Mouse (Mus musculus): ENCODE measurements around the gene Sav1. TPM values are rescaled to one million over a fixed set of nuclear protein-coding genes. Genes with fewer than 3 reads are reported as not detected.

Sav1 gene
- polyA plus RNA-seq, 1 experiment from 2014 or later: 8.2 TPM

DNA sequence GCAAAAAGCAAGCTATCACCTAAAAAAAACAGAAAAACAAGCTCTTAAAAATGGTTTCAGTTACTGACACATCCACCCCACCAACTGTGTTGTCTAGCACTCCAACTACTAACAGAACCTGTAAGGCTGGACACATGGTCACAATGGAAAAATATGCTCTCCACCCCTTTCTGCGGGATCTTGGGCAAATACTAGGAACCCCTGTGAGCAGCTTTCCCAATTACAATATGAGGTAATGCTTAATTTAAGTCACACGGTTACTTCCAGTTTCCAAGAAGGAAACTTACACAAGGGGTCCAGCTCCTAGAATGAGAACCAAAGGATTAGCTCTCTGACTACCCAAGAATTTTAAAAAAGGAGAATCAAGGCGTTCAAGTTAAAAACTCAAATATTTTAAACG lies 1.3 kb downstream of the Sav1 start:
- no peak overlapping the region for H3K27ac ChIP-seq
- peaks cover 43% of the 10 kb centered on the region for H3K4me1 ChIP-seq
- H3K36me3 ChIP-seq: peaks cover 40% of the 10 kb centered on the region
- WGBS (ENCODE audit: insufficient replicate concordance): 40% methylated on average over 4 of the region's 4 CpGs
- H3K9me3 ChIP-seq (replicated peaks): no peaks in the 10 kb centered on the region
- ATAC-seq: no peak
- H3K4me2 ChIP-seq: peak overlapping the region; percentile 84
- H3K4me3 ChIP-seq: peak overlapping the region; percentile 93
- H3K27me3 ChIP-seq (replicated peaks): no peaks in the 10 kb centered on the region
- H3K9ac ChIP-seq: peak overlapping the region; percentile 93

DNA sequence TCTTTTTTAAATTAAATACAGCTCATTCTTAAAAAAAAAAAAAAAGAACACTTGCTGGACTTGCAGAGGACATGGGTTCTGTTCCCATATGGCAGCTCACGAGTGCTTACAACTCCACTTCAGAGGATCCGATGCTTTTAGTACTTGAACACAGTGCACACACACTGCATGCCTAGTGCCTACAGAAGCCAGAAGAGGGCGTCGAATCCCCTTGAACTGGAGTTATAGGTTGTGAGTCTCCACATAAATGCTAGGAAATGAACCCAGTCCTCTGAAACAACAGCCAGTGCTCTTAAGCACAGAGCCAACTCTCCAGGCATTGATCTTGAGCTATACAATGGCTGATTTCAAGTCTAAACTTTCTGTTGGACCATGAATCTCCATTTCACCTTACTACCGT lies 3.9 kb downstream of the Sav1 start:
- Histone ChIP-seq H3K27me3 (replicated peaks) (no peaks in the 10 kb centered on the region), H3K36me3 (peaks cover 59% of the 10 kb centered on the region), H3K4me1 (peaks cover 59% of the 10 kb centered on the region), H3K4me2 (no peak overlapping the region), H3K27ac (no peak overlapping the region), H3K9ac (no peak overlapping the region), H3K9me3 (replicated peaks) (no peaks in the 10 kb centered on the region), H3K4me3 (no peak overlapping the region)
- no peak for ATAC-seq
- WGBS (ENCODE audit: insufficient replicate concordance): 80% methylated on average over 5 of the region's 5 CpGs

DNA sequence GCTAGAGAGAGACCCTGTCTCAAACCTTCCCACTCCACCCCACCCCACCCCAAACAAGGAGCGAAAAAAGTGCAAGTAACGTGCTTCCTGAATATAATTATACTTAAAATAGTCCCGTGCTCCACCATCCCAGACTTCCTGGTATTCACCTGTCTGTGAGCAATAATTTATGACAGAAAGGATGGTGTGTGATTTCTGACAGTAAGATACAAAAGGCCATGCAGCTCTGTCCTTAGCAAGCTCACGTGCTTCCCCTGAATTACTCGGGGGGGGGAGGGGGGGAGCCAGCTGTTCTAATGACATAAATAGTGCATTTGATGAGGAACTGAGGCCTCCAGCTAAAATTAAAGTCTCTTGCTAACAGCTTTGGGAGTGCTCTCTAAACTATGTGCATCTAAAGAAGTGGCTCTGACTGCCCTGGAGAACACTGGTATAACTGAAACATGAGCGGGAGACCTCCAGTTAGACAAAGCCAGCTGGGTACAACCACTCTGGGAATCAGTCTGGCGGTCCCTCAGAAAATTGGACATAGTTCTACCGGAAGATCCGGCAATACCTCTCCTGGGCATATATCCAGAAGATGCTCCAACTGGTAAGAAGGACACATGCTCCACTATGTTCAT lies 9.3 kb downstream of the Sav1 start:
- Histone ChIP-seq H3K36me3 (peaks cover 79% of the 10 kb centered on the region), H3K27ac (peak overlapping the region; percentile 42; the same call in 1 of the 2 replicates), H3K4me2 (no peak overlapping the region), H3K27me3 (replicated peaks) (no peaks in the 10 kb centered on the region), H3K9me3 (replicated peaks) (no peaks in the 10 kb centered on the region), H3K4me1 (peaks cover 40% of the 10 kb centered on the region), H3K4me3 (no peak overlapping the region), H3K9ac (no peak overlapping the region)
- ATAC-seq: no peak
- 70% methylated on average over 9 of the region's 9 CpGs for WGBS (ENCODE audit: insufficient replicate concordance)

DNA sequence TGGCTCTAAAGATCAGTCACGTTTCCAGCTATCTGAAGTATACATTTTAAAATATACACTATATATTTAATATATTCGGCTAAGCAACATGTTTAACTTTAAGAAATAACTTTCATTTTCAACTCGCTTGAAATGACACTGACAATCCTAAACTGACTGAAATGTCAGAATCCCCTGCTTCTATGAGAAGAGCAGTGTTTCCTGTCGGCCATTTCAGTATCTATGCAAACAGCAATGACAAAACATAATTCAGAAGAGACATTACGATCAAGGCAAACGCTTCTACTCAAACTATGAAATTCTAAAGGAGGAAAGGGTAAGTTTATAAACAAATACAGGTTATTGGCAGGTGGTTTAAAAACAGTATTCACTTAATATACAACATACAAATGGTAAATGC lies 10.1 kb downstream of the Sav1 start:
- Histone ChIP-seq H3K27me3 (replicated peaks) (no peaks in the 10 kb centered on the region), H3K9ac (no peak overlapping the region), H3K4me3 (no peak overlapping the region), H3K4me2 (no peak overlapping the region), H3K4me1 (peaks cover 32% of the 10 kb centered on the region), H3K9me3 (replicated peaks) (no peaks in the 10 kb centered on the region), H3K36me3 (peaks cover 79% of the 10 kb centered on the region), H3K27ac (no peak overlapping the region)
- ATAC-seq: no peak
- 77% methylated on average over 6 of the region's 6 CpGs for WGBS (ENCODE audit: insufficient replicate concordance)

DNA sequence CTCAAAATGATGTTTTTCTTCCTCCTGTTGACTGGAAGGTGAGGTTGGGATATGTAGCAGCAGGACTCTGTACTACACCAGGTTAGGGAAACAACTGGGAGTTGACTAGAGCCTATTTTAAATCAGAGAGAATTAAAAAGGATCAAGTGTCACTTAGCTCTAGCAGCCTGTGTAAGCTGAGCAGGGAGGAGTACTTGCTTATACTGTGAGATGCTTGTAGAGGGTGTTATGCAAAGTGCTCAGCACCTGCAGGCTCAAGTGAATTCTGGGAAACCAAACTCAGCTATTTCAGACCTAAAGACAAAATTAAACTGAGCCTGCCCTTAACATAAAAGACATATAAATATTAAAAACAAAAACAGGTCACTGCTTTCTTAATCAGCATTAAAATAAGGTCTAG lies 13.1 kb downstream of the Sav1 start:
- no peak overlapping the region for H3K4me3 ChIP-seq
- no peaks in the 10 kb centered on the region for H3K27me3 ChIP-seq (replicated peaks)
- H3K9ac ChIP-seq: no peak overlapping the region
- H3K36me3 ChIP-seq: peaks cover 83% of the 10 kb centered on the region
- H3K27ac ChIP-seq: no peak overlapping the region
- ATAC-seq: no peak
- H3K4me1 ChIP-seq: peaks cover 11% of the 10 kb centered on the region; the same call in 1 of the 2 replicates
- no peak overlapping the region for H3K4me2 ChIP-seq
- no peaks in the 10 kb centered on the region for H3K9me3 ChIP-seq (replicated peaks)

DNA sequence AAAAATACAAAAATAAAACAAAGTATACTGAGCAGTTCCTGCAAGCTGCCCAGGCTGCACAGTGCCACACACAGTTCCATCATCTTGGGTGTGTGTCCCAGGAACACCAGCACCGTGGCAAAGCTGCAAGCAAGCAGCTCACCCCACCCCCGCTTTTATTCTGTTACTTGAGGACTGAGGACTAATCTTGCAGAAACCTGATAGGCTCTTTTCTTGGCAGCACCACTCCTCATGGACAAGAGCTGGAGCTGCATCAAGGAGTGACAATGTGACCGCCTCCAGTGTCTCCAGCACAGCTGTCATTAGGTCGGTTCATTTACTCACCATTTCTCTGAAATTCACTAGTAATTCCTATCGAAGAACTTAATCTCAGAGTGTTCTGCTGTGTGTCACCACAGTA lies 18.6 kb downstream of the Sav1 start:
- 73% methylated on average over 5 of the region's 5 CpGs for WGBS (ENCODE audit: insufficient replicate concordance)
- Histone ChIP-seq H3K27me3 (replicated peaks) (no peaks in the 10 kb centered on the region), H3K27ac (no peak overlapping the region), H3K4me3 (no peak overlapping the region), H3K4me2 (no peak overlapping the region), H3K9me3 (replicated peaks) (no peaks in the 10 kb centered on the region), H3K36me3 (peaks cover 93% of the 10 kb centered on the region), H3K4me1 (peaks cover 16% of the 10 kb centered on the region), H3K9ac (no peak overlapping the region)
- no peak for ATAC-seq

DNA sequence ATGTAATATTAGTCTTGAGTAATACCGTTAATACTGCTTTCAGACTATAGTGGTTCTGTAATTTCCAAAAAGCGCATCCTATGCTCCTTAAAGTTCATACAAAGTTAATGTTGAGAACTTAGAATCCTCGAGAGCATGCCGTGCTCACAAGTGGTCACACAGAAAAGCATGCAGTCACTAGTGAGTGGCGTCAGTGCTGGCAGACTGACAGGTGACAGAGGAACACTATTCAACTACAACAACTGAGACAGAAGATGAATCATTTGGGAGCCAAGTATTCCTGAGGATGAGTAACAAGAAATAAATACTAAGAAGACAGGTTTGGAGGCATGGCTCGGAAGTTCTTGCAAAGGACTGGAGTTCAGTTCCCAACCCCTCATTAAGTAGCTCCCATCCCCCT lies 19.7 kb downstream of the Sav1 start:
- 88% methylated on average over 6 of the region's 6 CpGs for WGBS (ENCODE audit: insufficient replicate concordance)
- peaks cover 92% of the 10 kb centered on the region for H3K36me3 ChIP-seq
- H3K4me2 ChIP-seq: no peak overlapping the region
- H3K4me3 ChIP-seq: no peak overlapping the region
- H3K9ac ChIP-seq: no peak overlapping the region
- no peak overlapping the region for H3K27ac ChIP-seq
- ATAC-seq: no peak
- H3K9me3 ChIP-seq (replicated peaks): no peaks in the 10 kb centered on the region
- peaks cover 16% of the 10 kb centered on the region for H3K4me1 ChIP-seq
- H3K27me3 ChIP-seq (replicated peaks): no peaks in the 10 kb centered on the region

DNA sequence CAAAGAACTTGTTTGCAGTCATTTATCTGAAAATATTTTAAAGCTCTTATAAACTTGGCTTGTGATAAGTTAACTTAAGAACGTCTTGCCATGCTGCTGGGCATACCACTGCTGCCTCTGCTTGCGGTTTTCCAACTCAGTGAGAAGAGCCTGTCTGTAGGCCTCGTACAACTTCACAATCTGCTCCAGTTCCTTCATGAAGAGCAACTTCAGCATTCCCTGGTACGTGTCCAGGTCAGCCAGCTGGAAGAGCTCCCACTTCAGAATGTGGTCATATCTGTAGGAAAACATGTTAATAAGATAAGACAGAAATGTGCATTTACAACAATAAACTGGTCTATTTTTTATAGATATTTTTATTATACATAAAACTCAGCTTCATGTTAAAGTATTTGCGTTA lies 20.7 kb downstream of the Sav1 start:
- no peak overlapping the region for H3K4me3 ChIP-seq
- peaks cover 16% of the 10 kb centered on the region for H3K4me1 ChIP-seq
- no peak for ATAC-seq
- no peaks in the 10 kb centered on the region for H3K27me3 ChIP-seq (replicated peaks)
- peaks cover 92% of the 10 kb centered on the region for H3K36me3 ChIP-seq
- H3K9ac ChIP-seq: no peak overlapping the region
- H3K9me3 ChIP-seq (replicated peaks): no peaks in the 10 kb centered on the region
- no peak overlapping the region for H3K4me2 ChIP-seq
- 64% methylated on average over 5 of the region's 5 CpGs for WGBS (ENCODE audit: insufficient replicate concordance)
- H3K27ac ChIP-seq: peak overlapping the region; percentile 69

DNA sequence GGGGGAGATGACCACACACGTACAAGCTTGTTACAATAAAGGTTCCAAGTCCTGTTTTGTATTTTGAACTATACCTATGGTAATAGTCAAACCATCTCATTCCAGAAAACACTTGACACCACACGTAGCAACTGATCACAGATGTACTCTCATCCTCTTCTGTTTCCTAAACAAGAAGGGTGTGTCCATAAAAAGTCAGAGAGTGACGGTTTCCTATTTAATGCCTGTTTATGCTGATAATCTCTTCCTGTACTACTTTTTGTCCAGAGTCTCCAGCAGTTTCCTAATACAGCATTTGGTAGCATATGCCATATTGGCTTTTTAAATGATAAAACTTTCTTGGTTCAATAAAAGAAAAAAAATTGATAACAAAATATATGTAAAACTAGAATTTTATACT lies 21.2 kb downstream of the Sav1 start:
- ATAC-seq: peak; percentile 62
- H3K27ac ChIP-seq: no peak overlapping the region
- H3K36me3 ChIP-seq: peaks cover 92% of the 10 kb centered on the region
- H3K4me3 ChIP-seq: no peak overlapping the region
- H3K4me2 ChIP-seq: no peak overlapping the region
- WGBS (ENCODE audit: insufficient replicate concordance): 48% methylated on average over 3 of the region's 3 CpGs
- no peaks in the 10 kb centered on the region for H3K9me3 ChIP-seq (replicated peaks)
- no peak overlapping the region for H3K9ac ChIP-seq
- H3K27me3 ChIP-seq (replicated peaks): no peaks in the 10 kb centered on the region
- peaks cover 16% of the 10 kb centered on the region for H3K4me1 ChIP-seq

DNA sequence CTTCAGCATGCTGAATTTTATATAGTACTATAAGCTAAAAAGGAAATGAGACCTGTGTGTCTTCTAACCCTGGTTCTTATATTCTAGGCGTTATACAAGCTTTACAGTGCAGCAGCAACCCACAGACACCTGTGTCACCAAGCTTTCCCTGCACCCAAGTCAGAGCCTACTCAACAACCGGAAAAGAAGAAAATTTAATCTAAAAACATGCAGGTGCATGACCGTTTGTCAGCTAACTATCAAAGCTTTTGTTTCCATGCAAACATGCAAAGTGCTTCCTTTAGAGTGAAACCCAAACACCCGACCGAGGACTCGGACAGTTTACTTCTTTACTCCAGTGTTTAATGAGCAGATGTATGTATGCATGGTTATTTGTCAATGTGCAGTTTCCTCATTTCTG lies 23.7 kb downstream of the Sav1 start:
- H3K36me3 ChIP-seq: peaks cover 80% of the 10 kb centered on the region
- no peak overlapping the region for H3K4me3 ChIP-seq
- no peaks in the 10 kb centered on the region for H3K27me3 ChIP-seq (replicated peaks)
- H3K9me3 ChIP-seq (replicated peaks): no peaks in the 10 kb centered on the region
- H3K4me1 ChIP-seq: peaks cover 16% of the 10 kb centered on the region
- H3K9ac ChIP-seq: no peak overlapping the region
- 78% methylated on average over 6 of the region's 6 CpGs for WGBS (ENCODE audit: insufficient replicate concordance)
- H3K27ac ChIP-seq: no peak overlapping the region
- ATAC-seq: no peak
- H3K4me2 ChIP-seq: no peak overlapping the region

DNA sequence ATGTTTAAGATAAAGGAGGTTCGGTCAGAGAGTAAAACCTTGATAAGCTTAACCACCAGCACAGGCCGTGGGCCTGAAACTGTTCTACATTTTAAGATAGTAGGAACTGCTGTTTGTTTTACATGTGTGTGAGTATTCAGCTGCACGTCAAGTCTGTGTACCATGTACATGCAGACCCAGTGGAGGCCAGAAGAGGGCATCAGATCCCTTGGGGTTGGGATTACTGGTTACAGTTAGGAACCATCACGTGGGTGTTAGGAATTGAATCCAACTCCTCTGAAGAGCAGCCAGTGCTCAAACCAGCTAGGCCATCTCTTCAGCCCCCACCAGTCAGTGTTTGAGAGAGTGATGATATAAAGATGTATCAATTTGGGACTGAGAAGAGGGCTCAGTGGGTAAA lies 24.3 kb downstream of the Sav1 start:
- no peak overlapping the region for H3K4me3 ChIP-seq
- no peak overlapping the region for H3K27ac ChIP-seq
- 36% methylated on average over 4 of the region's 4 CpGs for WGBS (ENCODE audit: insufficient replicate concordance)
- no peak overlapping the region for H3K4me2 ChIP-seq
- H3K9ac ChIP-seq: no peak overlapping the region
- no peaks in the 10 kb centered on the region for H3K9me3 ChIP-seq (replicated peaks)
- H3K4me1 ChIP-seq: peaks cover 17% of the 10 kb centered on the region
- ATAC-seq: peak; percentile 63
- H3K27me3 ChIP-seq (replicated peaks): no peaks in the 10 kb centered on the region
- peaks cover 76% of the 10 kb centered on the region for H3K36me3 ChIP-seq

DNA sequence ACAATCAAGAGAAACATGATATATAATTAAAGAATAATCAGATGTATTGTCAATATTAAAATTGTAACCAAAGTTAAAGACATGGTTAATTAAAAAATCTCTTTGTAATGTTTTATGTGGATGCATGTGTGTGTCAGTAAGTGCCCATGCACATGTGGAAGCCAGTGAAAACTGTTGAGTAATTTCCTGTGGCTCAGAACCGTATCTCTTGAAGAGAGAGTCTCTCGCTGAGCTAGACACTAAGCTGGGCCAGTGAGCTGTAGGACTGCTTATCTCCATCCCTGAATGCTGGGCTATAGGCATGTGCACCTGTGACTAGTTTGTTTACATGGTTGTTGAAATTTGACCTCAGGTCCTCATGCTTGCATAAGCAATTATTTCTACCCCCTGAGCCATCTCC lies 29.4 kb downstream of the Sav1 start:
- H3K4me1 ChIP-seq: 0 out of 2 replicates have a peak, but pooled peaks cover 3% of the 10 kb centered on the region
- no peak overlapping the region for H3K4me3 ChIP-seq
- H3K36me3 ChIP-seq: peaks cover 32% of the 10 kb centered on the region
- ATAC-seq: no peak
- H3K9me3 ChIP-seq (replicated peaks): no peaks in the 10 kb centered on the region
- no peak overlapping the region for H3K4me2 ChIP-seq
- no peak overlapping the region for H3K27ac ChIP-seq
- H3K9ac ChIP-seq: no peak overlapping the region
- 28% methylated on average over 2 of the region's 2 CpGs for WGBS (ENCODE audit: insufficient replicate concordance)
- no peaks in the 10 kb centered on the region for H3K27me3 ChIP-seq (replicated peaks)

DNA sequence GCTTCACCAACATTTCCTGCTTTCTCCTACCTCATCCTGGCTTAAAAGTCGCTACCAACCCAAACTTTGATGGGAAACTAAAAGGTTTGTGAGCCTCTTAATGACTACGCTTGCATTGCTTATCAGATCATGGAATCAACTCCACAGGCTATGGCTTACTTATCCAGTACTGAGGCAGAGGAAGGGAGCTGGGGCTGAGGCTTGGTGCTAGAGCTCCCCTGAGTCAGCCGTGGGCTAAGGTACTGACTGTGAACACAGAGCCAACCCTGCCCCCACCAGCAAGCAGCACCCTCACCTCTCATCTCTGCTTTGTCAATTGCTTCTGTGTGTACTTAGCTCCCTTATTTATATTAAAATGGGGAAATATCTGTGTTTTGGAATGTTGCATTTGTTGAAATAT lies 39.3 kb downstream of the Sav1 start:
- no peaks in the 10 kb centered on the region for H3K36me3 ChIP-seq
- H3K9me3 ChIP-seq (replicated peaks): no peaks in the 10 kb centered on the region
- WGBS (ENCODE audit: insufficient replicate concordance): 45% methylated on average over 3 of the region's 3 CpGs
- H3K27ac ChIP-seq: no peak overlapping the region
- no peaks in the 10 kb centered on the region for H3K27me3 ChIP-seq (replicated peaks)
- ATAC-seq: no peak
- H3K4me1 ChIP-seq: peaks cover 13% of the 10 kb centered on the region; the same call in 1 of the 2 replicates
- H3K4me3 ChIP-seq: no peak overlapping the region
- H3K4me2 ChIP-seq: no peak overlapping the region
- no peak overlapping the region for H3K9ac ChIP-seq
